Mouse (Mus musculus) heart, postnatal 36 days (tissue): ENCODE measurements around the gene Crybb3. TPM values are rescaled to one million over a fixed set of nuclear protein-coding genes. Genes with fewer than 3 reads are reported as not detected.

Source experiments
- DNase-seq, 2 experiments: peaks; one replicate each; pipeline ENCODE4 v3.0.0; 2021 to 2022
- intact Hi-C: fragments of 180-260 bp; cut with DNase I; formaldehyde crosslinking; loops from one replicate; pipeline ENCODE4 v1.15.1; 2025
- total RNA-seq, 2 experiments: library from RNA; stranded (reverse); gene quantifications; 2 replicates each; pipeline ENCODE4 v1.2.3; 2021

Crybb3 gene
- total RNA-seq, 2 experiments from 2014 or later = 0.28 to 1.8 TPM

DNA sequence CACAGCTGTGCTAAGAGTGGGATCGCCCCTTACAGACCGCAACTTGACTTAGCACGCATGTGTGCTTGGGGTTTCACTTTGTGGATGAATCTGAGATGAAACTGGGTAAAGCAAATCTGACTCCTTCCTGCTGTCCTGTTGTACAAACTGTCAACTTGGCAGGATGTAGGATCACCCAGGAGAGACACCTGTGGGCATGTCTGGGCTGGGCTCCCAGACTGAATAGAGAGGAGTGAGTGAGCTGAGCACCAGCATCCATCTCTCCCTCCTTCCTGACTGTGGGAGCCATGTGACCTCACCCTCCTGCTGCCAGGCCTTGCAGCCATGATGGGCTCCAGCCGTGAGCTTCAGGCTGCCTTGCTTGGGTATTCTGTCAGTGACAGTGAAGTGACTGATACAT is 24.1 kb upstream of the Crybb3 start:
- DNase-seq = no peak
- intact Hi-C loops = no loop called here

GRCm38 (mm10) chr5:113105035-113105434 is 23.7 kb upstream of the Crybb3 start:
- intact Hi-C loops = no loop called here
- no peak for DNase-seq

- no peak for DNase-seq
- intact Hi-C loops = no loop called here
Observed at GRCm38 (mm10) chr5:113102455-113102854, 21.1 kb upstream of the Crybb3 start.

GRCm38 (mm10) chr5:113101457-113101856 is 20.1 kb upstream of the Crybb3 start:
- intact Hi-C loops = no loop called here
- no peak for DNase-seq

GRCm38 (mm10) chr5:113100422-113100821 is 19.0 kb upstream of the Crybb3 start:
- intact Hi-C loops = no loop called here
- no peak for DNase-seq

- peak; percentile 92 to 95 for DNase-seq
- intact Hi-C loops = loop anchor here (1.0 kb wide), 3 partner anchors 56 to 127 kb away; partner anchors contain the start of gene Tmem211
Observed at GRCm38 (mm10) chr5:113099546-113099945, 18.2 kb upstream of the Crybb3 start.

GRCm38 (mm10) chr5:113097551-113097950 is 16.2 kb upstream of the Crybb3 start:
- DNase-seq = no peak
- intact Hi-C loops = no loop called here

DNA sequence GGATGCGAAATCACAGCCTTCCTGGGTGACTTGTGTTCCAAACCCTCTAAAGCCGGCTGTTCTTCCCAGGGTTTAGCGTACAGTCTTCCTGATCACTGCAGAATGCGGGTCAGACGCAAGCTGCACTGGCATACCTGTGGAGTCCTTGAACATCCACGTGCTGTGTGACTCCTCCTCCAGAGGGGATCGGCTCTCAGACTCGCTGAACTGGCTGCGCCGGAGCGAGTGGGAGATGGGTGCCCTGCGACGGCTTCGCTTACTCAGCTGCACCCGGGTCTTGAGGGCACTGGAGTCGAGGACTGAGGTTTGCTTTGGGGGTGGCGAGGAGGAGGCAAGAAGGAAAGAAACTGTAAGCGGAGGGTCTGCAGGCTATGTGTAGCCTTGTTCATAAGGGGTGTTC is 14.1 kb upstream of the Crybb3 start:
- no peak for DNase-seq
- intact Hi-C loops = no loop called here

- no peak for DNase-seq
- intact Hi-C loops = no loop called here
Observed at GRCm38 (mm10) chr5:113092406-113092805, 11.0 kb upstream of the Crybb3 start.

DNA sequence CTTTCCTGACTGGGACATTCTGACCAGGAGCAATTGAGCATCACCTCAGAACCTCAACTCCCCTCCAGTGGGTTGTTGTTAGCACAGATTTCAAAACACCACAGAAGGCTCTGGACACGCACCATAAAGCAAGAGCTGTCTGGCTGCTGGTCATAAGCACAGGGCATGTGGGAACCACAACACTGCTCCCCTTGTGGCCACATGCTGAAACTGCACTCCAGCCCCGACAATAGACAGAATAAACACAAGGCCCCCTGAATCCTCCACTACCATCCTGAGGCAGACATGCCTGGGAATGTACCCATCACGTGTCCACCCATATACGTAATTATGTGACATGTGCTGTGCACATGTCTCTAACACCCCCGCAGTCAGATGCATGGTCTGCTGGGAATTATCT is 9.8 kb upstream of the Crybb3 start:
- intact Hi-C loops = no loop called here
- peak in 1 of 2 experiments; percentile 43 for DNase-seq

- intact Hi-C loops = no loop called here
- no peak for DNase-seq
Observed at GRCm38 (mm10) chr5:113090750-113091149, 9.4 kb upstream of the Crybb3 start.

DNA sequence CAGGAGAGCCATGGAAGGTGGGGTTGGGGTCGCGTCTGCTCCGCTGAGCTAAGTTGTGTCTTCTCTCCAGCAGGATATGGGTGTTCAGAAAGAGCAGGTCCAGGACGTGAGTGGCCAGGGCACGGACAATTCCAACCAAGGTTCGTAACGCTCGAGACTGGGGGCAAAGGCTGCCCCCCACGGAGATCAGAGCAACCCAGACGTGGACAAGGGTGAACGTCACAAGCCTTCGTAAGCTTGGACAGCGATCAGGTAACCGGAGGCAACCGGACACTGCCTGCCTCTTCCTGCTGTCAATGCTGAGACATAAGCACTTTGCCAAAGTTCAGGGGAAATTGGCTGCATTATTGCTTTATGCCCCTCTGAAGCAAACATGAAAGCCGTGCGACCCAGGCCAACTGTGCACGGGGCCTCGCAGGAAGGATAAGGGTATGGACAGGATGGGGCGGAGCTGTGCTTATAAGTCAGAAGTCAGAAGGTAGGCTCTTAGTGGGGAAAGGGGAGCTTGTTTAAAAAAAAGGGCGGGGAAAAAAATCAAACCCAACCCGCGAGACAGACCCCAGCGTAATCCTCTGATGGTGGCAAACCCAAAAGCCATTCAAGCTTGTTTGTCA is 8.8 kb upstream of the Crybb3 start:
- intact Hi-C loops = no loop called here

DNA sequence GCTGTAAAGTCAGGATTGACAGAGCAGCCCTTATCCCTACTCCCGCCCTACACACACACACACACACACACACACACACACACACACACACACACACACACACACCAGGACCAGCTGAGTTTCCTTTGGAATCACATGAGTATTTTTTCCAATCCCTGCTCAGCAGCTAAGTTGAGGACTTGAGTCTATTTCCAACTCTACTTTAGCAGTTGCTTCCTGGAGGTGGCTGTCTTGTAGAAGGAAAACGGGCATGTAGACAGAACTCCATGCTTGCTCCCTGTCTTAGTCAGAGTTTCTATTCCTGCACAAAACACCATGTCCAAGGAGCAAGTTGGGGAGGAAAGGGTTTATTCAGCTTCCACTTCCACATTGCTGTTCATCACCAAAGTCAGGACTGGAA is 6.1 kb upstream of the Crybb3 start:
- intact Hi-C loops = no loop called here
- DNase-seq = no peak

More for the DNA sequence above, 8.8 kb upstream of the Crybb3 start:
- no peak for DNase-seq

- DNase-seq = no peak
- intact Hi-C loops = no loop called here
Observed at GRCm38 (mm10) chr5:113086990-113087389, 5.6 kb upstream of the Crybb3 start.

DNA sequence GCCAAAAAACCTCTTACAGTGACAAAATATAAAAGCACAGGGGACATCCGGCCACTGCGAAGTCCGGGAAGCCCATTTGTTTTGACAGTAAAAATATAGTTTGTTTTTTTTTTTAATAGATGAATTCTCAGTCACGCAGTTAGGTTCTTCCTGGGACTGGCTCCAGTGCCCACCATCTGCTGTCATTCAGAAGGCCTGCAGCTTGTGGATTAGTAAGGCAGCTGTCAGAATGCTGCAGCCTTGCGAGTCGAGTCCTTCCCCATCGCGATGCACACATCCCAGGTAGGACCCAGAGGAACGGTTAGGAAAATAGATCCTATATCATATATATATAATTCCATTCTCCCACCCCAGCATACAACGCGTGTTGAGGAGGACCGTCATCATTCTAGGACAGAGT is 5.1 kb upstream of the Crybb3 start:
- intact Hi-C loops = no loop called here
- no peak for DNase-seq

DNA sequence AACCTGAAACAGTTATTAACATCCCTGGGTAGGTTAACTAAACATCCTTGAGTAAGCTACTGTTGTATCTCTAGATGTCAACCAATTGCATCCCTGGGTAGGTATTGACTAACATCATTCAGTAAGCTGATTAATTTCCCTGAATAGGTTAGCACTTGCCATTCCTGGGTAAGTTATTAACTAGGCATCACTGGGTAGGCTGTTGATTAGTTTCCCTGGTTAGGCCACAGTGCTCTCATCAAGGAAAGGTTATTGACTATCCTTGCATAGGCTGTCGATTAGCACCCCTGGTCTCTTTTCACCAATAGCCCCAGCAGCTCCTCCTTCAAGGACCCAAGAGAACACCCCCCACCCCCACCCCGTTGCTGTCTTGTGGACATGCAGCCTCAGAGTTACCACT is 4.5 kb upstream of the Crybb3 start:
- no peak for DNase-seq
- intact Hi-C loops = no loop called here

DNA sequence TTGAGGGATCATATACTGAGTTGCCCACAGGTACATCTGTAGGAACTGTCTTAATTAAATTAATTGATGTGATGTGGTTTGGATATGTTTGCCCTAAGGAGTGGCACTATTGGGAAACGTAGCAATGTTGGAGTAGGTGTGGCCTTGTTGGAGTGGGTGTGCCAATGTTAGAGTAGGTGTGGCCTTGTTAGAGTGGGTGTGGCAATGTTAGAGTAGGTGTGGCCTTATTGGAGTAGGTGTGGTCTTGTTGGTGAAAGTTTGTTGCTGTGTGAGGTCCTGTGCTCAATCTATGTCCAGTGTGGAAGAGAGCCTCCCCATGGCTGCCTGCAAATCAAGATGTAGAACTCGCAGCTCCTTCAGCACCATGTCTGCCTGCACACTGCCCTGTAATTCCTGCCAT is 2.9 kb upstream of the Crybb3 start:
- intact Hi-C loops = no loop called here
- no peak for DNase-seq

DNA sequence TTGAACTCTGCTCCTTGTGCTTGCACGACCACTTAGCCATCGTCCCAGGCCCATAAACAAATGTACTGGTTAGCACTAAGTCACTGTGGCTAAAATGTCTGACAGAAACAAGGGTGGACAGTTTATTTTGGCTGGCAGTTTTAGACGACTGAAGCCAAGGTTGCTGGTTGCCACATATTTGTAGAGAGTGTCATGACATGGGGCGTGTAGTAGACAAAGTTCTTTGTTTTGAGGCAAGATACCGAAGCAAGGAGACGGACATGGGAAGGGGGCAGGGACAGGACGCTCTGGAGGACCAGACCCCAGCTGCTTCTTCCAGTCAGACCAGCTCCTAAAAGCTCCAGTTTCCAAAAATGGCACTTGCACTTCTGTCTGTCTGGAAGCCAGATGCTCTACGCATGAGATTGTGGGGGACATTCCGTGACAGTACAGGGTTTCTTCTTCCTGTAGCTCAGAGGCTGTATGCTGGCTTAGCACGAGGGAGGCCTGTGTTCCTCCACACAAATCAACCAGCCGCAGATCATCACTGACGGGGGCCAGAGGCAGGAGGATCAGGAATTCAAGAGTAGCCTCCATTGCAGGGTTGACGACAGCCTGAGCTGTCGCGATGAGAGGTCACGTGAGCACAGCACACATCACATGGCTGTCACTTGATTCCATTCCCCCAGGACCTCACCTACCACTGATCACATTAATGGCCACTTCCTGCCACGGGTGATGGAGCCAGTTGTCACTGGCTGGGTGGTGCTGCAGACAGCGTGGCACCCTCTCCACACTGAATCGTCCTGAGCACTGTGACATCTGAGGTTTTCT is 1.2 kb upstream of the Crybb3 start:
- intact Hi-C loops = no loop called here
- DNase-seq = no peak

DNA sequence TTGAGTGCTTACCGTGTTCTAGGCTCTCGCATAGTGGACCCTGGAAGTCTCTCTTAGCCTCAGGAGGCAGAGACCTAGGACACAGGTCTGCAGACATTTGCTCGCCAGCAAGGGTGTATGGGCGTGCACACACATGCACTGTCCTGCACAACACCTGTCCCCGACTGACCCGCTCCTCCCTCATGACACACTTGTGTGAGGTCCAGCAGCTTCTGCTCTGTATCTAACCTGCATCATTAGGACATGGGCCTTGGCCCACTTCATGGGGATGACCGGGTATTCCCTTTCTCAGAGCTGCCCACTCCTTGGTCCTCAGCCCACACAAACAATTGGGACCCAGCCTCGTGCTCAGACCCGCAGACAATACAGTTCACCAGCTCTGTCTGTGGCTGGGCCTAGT is 364 bp downstream of the Crybb3 start:
- intact Hi-C loops = no loop called here
- DNase-seq = no peak

- peak in 1 of 2 experiments; percentile 40 for DNase-seq
- intact Hi-C loops = no loop called here
Observed at GRCm38 (mm10) chr5:113079783-113080182, 1.6 kb downstream of the Crybb3 start.

DNA sequence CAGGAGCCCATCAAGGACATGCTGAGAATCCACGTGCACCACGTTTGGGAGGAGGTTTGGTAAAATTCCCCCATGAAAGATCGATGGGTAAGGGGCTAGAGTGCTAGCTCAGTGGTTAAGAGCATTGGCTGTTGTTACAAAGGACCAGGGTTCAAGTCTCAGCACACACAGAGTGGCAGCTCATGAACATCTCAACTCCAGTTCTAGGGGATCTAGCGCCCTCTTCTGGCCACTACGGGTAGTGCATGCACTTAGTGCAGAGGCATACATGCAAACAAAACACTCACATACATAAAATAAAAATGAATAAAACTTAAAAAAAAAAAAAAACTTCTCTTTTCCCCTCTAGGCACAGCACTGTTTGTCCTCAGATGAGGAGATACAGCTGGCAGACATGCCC is 2.7 kb downstream of the Crybb3 start:
- intact Hi-C loops = no loop called here
- DNase-seq = no peak

DNA sequence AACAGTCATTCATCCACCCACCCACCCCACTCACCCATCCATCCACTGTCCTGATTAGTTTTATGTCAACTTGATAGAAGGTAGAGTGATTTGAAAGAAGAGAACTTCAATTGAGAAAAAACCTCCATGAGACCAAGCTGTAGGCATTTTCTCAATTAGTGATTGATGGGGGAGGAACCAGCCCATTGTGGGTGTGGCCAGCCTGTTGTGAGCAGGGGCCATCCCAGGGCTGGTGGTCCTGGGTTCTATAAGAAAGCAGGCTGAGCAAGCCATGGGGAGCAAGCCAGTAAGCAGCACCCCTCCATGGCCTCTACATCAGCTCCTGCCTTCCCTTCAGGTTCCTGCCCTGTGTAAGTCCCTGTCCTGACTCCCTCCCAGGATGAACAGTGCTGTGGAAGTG is 11.4 kb downstream of the Crybb3 start, which contains the start of gene Crybb2:
Gene Crybb2, minus strand, starts transcription at position 101 of the 400 bp plus-strand sequence.
- intact Hi-C loops = no loop called here
- DNase-seq = no peak
